Mouse (Mus musculus) myocyte (in vitro differentiated cells): ENCODE results near the gene C2cd4d.

Experiments used
- E2F4 ChIP-seq: IDR thresholded peaks from one replicate; pipeline ENCODE4 v1.6.1; 2011; ENCODE audit warnings: mild to moderate bottlenecking, control low read depth, moderate library complexity; ENCODE audit not compliant: insufficient read depth
- MYOD1 ChIP-seq, 3 experiments: IDR thresholded peaks; one replicate each; pipeline ENCODE4 v1.6.1; 2011; ENCODE audit warnings: control low read depth in 2 of 3, low read depth in 2 of 3, mild to moderate bottlenecking in 2 of 3, moderate library complexity in 1 of 3; ENCODE audit not compliant: insufficient read length in 2 of 3, control insufficient read depth in 1 of 3
- POLR2A ChIP-seq: IDR thresholded peaks from one replicate; pipeline ENCODE4 v1.6.1; 2011; ENCODE audit warnings: low read depth, mild to moderate bottlenecking, control low read depth, moderate library complexity; ENCODE audit not compliant: insufficient read length
- REST ChIP-seq: IDR thresholded peaks from one replicate; pipeline ENCODE4 v1.6.1; 2011; ENCODE audit warnings: mild to moderate bottlenecking, control low read depth, moderate library complexity; ENCODE audit not compliant: insufficient read depth, insufficient read length
- TCF12 ChIP-seq: IDR thresholded peaks from one replicate; pipeline ENCODE4 v1.6.1; 2011; ENCODE audit warnings: mild to moderate bottlenecking, control low read depth; ENCODE audit not compliant: poor library complexity, insufficient read depth, severe bottlenecking
- TCF3 ChIP-seq: IDR thresholded peaks from one replicate; pipeline ENCODE4 v1.6.1; 2011; ENCODE audit warnings: low read depth, control low read depth; ENCODE audit not compliant: insufficient read length
- USF1 ChIP-seq: IDR thresholded peaks from one replicate; pipeline ENCODE4 v1.6.1; 2011; ENCODE audit warnings: low read depth, mild to moderate bottlenecking, control low read depth, moderate library complexity

DNA sequence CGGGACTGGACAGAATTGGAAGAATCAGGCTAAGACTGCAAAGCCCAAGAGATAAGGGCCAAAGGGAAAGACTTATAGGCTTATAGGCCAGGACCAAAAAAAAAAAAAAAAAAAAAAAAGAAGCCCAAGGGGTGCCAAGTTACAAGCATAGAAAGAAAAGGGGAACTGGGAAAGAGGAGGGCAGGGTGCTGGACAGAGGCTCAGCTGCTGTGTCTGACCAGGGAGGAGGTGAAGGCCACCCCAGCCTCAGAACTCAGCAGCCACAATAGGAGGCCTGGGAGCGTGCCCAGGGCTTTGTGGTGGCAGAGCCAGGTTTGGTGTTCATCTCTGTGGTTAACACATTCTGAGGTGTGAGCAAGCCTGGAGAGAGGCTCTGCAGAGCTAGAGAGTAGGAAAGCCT, 12.9 kb downstream of the C2cd4d start:
- no peak for TF ChIP-seq POLR2A
- no peak for TF ChIP-seq E2F4
- TF ChIP-seq USF1, result no peak
- TF ChIP-seq MYOD1 (IDR thresholded peaks at IDR 0.05; ENCODE audit: control insufficient read depth in 1 of 3, insufficient read length in 2 of 3, low read depth in 2 of 3), result peak in 1 of 3 experiments; percentile 50
- TF ChIP-seq REST, result peak; percentile 55
- no peak for TF ChIP-seq TCF3
- TF ChIP-seq TCF12, result no peak
